Mouse (Mus musculus) granulocyte monocyte progenitor cell, adult 5-6 weeks (primary cell): ENCODE data around the gene Agtrap. TPM values are rescaled to one million over a fixed set of nuclear protein-coding genes. Genes with fewer than 3 reads are reported as not detected.

Experiments
- ATAC-seq: replicated peaks from 2 replicates; pipeline ENCODE4 v1.8.0; 2016; ENCODE audit warnings: mild to moderate bottlenecking, moderate TSS enrichment, inconsistent platforms; ENCODE audit not compliant: poor library complexity, severe bottlenecking
- total RNA-seq, 2 experiments: library from RNA; stranded (forward) in 1 of 2; stranded (reverse) in 1 of 2; fragments of 200-712, 200-1000 nt in 1 of 2; fragments of >200 nt in 1 of 2; fragmentation: Nextera tagmentation in 1 of 2; gene quantifications; 2 replicates each; pipeline ENCODE4 v1.2.3; 2014 to 2017

The Agtrap gene
- total RNA-seq, 2 experiments from 2014 or later: 28.5 to 30.8 TPM

DNA sequence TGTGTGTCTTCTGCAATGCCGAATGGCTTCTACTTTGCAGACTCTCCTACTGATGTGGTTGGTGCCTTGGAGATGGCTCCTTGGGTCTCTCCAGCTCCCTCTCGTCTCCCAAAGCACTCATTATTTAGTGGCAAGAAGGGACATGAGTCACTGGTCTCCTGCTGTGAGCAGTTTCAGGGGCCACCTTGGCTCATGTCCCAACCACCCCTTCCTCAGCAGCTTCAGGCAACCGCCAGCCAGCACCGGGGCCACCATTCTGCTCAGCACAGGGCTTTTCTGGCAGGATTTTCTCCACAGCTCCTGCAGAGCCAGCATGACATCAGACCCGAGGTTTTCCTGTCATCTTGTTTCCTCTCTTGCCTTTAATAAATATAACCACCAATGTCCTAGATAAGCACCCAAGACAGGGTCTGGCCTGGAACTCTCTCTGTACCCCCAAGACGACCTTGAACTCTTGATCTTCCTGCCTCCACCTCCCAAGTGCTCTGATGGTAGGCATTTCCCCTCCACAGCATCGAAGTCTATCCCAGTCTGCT lies 20.8 kb upstream of the Agtrap start:
- no peak for ATAC-seq

DNA sequence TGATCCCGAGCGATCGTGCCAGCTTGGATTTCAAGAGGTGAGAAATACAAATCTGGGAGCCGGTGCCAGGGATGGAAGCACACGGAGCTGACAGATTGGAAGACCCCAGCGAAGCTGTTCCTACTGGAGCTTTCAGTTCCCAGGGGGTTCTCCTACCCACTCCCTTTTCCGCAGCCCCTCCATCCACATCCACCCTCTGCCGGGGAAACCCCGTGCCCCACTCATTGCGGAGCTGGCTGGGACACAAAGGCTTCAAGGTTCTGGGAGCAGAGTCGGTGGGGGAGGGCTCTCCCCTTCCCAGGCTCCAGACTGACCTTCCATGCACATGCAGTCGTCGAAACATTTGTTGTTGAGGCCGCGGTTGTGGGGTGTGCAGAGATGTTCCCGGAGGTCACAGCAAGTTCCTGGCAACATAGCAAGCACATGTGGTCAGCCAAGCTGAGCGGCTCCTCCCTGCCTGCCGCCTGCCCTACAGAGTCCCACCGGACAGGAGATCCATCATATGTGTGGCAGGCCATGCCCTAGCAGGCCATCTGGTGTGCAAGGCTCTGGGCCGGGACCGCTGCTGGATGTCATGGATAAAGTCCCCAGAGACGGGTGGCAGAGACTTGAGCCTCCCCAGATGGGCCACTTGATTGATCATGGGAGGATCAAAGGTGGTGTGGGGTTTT lies 19.9 kb upstream of the Agtrap start:
- ATAC-seq: no peak

DNA sequence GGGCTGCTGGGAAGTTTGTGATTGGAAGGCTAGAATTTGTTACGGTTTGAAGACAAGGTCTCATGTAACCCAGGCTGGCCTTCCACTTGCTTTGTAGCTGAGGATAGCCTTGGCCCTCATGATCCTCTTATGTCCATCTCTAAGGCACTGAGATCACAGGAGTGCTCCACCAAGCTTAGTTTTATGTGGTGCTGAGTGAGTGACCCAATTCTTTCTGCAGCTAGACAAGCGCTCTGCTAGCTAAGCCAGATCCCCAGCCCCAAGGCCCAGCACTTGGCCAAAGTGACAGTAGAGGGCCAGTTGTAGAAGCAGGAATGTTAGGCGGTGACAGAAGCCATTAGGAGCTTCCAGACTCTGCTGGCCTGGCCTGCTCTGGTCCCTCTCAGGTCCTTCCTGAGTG lies 16.3 kb upstream of the Agtrap start:
- no peak for ATAC-seq

DNA sequence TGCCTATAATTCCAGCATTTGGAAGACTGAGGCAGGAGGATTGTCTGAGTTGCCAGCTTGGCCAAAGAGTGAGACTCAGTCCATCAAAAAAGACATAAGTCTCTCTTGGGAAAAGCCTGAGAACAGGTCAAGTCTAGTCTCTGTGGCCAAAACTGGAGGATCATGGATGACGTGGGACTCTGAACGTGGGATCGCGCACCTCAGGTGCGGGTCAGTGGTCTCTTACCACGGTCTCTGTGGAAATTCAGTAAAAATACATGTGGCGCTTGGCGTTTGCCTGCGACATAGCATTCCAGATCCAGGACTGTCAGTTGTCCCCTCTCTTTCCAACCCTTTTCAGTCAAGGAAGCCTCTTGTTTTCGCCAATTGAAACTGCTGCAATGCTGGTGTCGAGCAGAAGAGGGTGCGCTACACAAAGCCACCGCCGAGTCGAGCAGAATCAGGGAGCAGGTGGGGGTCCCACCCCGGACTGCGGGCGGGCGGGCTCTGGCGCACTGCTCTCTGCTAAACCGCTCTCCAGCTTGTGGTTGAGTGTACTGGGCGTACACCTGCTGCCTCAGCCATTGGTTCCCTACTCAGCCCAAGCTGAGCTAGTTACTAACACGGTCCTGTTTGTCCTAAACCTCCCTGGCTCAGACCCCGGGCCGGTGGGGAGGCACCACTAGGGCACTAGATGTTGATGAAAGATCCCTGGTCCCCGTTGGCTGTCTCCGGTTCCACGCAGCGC lies 14.1 kb upstream of the Agtrap start:
- peak; percentile 91 for ATAC-seq

DNA sequence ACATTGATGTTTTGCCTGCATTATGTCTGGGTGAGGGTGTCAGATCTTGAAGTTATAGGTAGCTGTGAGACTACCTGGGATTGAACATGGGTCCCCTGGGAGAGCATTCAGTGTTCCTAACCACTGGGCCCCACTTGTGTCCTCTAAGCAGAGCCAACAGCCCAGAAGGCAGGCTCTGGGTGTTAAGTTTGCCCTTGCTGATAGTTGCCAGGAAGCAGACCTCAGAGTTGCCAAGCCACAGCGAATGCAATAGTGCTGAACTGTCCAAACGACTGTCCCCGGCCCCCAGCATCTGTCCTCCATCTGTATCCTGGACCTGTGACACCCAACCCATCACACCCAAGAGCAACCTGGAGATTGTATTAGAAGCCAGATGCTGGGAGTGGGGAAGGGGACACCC lies 10.8 kb upstream of the Agtrap start:
- ATAC-seq: no peak

DNA sequence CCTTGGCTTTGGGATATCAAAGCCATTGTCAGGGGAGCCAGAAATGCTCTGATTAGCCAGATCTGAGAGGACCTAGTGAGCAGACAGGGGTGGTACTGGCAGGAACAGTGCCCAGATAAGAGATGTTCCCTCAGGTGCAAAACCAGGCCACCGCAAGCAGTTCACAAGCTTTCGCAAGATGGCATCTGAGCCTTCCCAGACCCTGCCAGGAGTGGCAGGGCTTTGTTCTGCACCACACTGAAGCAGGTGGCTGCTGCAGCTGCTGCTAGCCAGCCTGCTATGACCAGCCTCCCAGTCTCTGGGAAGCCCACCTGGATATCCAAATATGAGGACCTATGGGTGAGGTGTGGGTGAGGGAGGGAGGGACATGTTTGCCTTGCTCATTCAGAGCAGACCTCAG lies 10.1 kb upstream of the Agtrap start:
- no peak for ATAC-seq

DNA sequence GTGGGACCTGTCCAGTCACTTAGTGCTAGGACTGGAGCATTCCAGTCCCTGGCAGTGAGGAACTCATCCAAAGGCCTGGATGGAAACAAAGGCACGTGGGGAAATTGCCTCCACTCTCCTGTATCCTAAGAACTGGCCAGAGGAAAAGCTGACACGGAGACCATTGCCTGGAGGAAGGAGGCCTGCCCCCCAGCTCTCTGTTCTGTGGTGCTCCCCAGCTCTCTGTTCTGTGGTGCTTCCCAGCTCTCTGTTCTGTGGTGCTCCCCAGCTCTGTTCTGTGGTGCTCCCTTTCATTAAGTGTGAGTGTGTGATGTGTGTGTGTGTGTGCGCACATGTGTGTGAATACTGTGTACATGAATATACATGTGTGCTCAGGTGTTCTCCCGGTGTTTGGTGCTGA lies 7.2 kb upstream of the Agtrap start:
- ATAC-seq: no peak

DNA sequence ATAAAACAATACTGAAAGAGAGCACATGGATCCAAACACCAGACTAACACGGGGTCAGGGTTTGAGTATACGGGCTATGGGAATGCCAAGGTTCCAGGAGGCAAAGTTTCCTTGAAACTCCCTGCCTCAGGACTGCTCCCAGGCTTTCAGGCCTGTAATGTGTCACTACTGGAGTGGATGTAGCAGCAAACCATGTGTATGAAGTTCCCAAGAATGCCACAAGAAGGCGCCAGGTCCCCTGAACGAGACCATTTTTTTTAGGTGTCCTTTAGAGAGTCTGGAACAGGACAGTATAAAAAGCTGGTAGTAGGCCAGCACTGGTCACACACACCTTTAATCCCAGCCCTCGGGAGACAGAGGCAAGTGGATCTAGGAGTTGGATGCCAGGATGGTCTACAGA lies 6.3 kb upstream of the Agtrap start:
- ATAC-seq: no peak

DNA sequence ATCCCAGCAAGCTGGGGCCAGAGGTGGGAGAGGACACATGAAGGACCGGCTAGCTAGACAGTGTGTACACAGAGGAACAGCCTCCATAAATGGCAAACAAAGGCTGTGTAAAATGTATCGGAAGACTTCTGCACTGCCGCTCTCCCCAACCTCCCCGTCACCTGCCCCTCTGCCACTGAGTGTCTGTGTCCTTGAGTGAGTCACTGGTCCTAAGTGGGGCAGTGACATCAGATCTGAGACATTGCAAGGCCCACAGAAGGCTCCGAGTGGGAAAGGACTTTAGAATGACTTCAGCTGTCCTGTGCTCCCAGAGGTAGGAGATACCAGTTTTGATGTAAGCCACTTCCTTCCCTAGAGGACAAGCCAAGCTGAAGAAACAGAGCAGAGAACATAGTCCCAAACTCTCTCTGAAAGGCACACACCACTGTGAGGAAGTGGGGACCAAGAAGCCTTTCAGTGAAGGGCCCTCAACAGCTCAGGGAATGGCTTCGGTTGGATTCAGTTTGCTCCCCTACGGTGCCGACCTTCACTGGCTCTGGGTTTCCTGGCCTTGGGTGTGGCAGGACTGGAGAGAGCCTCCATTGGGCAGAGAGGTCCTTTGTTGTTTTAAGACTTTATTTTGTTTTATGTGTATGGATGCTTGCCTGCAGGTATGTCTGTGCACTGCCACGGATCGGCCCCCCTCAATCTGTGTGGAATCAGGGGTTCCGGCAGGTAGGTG lies 4.9 kb upstream of the Agtrap start:
- ATAC-seq: no peak

DNA sequence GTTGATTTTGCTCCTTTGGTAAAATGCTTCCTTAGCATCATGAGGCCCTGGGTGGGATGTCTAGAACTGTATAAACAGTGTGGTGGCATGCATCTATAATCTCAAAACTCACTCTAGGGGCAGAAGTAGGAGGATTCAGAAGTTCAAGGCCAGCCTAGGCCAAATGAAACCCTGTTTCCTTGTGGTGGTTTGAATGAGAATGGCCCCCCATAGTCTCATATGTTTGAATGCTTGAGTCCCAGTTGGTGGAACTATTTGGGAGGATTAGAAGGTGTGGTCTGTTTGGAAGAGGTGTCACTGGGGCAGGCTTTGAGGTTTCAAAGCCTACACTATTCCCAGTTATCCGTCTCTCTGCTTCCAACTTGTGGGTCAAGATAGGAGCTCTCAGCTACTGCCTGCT lies 3.4 kb upstream of the Agtrap start:
- ATAC-seq: no peak

DNA sequence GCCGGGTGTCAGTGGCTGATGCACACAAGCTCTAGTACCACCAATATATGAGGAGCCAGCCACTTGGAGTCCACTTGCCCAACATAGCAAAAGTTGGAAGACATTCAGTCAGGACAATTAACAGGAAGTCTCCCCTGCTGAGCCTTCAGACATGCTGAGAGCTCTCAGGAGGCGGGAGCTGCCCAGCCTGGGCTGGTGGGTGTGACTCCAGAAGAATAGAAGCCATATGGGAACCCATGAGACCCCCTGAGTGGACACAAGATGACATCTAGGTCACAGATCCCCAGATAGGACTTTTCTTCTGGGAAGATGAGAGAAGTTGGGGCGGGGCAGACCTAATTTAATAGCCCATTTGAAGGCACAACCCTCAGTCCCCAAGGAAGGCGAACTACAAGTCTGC lies 1.3 kb upstream of the Agtrap start:
- no peak for ATAC-seq

DNA sequence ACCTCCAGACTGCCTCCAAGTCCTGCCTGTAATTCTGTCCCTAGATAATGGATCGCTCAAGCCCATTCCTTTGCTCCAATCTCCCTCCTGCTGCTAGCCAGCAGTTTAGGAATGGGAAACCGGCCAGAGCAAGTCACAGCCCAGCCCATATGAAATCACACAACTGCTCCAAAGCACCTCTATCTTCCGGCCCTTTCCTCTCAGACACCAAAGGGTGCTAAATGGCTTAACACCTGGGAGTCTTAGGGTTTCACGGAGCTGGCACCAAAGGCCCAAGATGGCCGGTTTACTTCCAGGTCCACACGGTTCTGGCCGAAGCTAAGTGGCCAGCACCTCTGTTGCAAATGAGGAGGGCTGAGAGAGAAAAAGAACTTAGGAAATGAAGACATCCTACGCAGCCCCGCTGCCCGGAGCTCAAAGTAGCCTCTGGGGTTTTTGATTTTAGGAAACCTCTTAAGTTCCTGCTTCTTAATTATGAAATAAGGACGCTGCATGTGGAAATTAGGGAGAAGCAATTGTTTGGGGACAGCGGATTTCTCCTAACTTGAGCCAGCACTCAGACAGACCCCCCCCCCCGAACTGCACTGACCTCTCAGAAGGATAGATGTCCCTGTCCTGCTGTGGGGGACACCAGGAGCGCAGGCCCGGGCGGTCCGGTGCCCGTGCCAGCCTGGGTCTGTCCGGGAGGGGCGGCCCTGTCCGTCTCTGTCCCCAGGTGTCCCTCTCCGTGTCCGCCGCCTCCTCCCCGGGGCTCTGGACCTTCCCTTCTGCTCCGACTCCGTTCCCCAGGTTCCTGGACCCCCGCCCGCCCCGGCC lies 532 bp downstream of the Agtrap start:
- ATAC-seq: peak; percentile 33

DNA sequence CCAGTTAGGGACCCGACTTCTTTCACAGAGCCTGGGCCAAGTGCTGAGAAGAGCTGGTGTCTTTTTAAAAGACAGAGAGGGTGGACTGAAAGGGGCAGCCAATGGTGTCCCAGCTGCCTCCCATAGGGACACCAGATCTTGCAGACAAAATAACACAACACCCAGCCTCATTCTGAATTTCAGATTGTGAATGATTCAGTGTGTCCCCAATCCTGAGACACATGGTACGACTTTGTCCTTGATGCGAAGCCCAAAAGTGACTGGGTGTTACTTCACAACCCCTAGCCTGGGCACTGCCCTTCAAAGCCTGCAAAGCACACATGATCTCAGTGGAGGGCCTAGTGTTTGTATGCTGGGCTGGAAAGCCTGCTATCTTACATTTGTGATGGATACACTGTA lies 1.9 kb downstream of the Agtrap start:
- ATAC-seq: no peak

DNA sequence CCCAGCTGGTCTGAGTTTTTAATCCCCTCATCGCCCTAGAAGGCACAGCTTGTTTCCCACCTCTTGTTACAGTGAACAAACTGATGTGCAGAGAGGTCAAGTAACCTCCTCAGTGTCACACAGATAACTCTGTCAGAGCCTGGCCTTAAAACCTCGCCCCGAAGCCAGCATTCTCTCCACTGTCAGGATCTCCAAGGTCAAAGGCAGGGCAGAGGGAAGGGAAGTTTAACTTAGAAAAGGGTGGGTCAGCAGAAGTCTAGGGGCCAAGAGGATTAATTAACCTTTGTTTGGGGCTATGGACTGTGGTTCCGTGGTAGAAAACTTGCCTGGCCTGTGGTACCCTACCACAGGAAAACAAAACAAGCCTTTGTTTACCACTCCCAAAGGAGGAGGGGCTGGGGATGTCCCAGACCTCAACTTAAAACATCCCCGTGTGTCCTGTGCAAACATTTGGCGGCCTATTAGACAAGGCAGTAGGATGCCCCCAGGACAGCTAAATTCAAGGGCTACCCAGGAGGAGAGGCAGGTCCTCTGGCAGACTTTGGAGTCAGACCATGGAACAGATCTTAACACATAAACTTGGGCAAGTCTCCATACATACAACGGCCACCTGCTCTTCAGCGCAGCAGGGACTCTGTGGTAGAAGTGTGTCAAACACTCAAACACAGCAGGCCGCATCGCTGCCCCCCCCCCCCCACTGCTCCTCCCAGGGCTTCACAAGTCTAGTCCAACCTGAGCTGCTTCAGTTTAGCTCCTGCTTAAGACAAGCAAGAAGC lies 2.5 kb downstream of the Agtrap start:
- no peak for ATAC-seq

DNA sequence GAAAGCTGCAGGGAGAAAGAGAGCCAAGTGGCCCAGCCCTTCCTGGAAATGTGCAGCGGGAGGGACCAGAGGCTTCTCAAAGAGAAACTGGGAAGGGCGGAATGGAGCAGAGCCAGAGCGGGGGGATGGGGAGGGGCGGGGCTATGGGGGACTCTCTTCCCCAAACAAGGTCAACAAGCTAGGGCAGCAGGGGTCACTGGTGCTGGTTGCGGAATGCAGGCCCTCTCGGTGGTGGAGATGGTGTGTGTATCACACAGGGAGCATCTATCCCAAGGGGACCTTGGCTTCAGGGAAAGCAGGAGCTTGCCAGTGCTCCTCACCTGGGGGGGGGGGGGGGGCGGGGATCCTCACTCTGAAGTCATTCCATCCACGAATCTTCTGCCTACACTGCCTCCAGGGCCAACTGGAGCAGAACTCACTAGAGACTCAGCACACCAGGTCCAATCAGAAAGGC lies 3.5 kb downstream of the Agtrap start:
- no peak for ATAC-seq

DNA sequence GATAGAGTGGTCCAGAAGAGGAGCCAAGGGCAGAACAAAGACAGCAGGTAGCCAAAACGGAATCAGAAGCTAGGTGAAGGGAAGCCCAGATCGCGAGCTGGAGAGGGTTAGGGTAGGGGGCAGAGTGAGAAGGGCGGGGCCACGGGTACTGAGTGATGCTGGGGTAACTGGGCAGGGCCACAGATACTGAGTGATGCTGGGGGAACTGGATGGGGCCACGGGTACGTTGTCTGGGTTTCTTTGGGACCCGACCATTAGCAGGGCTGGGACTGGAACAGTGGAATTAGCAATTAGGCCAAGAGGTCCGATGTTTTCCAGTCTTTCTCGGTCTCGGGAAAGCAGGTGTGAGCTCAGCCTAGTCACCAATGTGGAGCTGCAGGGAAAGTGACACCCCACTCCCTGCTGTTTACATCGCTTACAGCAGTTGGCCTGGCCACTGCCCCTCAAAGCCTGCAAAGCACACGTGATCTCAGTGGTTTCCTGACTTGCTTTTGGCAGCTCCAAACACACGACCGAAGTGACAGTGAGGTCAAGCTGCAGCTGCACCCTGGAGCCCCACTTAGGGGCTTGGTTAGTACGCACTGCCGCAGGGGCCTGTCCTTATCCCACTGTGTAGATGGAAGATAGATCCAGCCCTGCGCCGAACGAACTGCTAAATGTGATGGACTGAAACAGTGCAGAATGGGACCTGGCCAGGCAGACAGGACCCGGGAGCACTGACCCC lies 4.5 kb downstream of the Agtrap start:
- ATAC-seq: peak; percentile 31

DNA sequence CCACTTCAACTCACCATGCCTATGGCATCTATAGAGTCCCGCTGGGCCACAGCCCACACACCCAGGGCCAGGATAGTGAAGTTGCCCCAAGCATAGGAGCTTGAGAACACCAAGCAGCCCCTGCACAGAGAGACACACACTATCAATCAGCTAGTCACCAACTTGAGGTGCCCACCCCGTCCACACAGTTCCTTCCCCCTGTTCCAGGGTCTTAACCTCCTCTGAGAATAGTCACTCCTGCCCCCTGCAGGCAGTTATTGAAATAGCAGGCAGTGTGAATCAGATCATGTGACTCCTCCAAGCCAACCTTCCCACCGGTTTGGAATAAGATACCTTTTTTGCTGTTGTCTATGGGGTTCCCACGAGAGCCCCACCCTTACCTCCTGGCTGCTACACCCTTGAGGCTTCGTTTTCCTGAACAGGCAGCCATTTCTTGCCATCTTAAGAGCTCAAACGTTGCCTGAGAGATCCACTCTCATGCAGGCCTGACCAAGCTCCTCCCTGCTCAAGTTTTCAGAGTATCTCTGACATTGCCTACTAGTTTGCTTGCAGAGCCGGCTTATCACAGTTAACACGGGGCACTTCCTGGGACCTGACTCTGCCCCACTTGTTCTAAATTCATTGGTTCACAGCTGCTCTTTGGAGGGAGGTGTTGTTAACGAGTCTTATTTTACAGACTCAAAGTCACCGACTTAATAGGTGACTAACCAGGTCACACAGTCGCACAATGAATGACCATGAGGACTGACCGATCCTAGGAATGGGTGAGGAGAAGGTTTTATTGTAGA lies 5.4 kb downstream of the Agtrap start:
- ATAC-seq: peak; percentile 31

DNA sequence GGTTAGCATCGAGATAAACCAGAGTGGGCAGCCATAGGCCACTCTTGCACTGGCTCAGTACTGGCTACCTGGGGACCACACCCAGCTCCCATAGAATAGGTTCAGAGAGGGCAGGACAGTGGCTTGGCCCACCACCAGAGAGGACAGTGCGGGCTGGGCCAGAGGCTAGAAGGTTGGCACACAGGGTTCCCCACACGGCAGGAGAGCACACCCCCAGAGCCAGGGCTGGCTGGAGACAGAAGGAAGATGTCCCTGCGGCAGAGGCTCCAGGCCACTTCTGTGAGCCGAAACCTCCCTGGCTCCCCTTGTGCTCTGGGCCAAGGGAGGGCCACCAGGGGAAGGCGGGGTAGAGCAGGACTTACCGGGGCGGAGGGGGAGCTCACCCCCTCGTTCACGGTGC lies 6.6 kb downstream of the Agtrap start:
- no peak for ATAC-seq
